Mouse (Mus musculus): ENCODE measurements around the gene Kcnk15. TPM values are rescaled to one million over a fixed set of nuclear protein-coding genes. Genes with fewer than 3 reads are reported as not detected.

The Kcnk15 gene
- total RNA-seq, 2 experiments from 2014 or later = not detected

DNA sequence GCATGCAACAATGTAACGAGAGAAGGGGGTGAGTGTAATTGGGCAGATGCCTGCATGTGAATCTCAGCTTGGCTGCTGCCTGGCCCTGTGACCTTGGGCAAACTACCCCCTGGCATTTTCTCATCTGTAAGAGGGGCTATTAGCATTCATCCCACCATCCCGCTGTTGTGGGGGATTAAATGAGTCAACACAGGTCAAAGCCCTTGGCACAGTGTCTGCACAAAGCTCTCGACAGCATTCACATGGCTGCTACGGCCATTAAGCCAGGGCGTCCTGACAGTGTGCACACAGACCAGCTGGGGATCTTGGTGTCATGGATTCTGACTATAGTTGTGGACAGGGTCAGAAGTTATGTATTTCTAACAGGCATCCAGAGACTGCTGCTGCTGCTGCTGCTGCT lies 21.4 kb downstream of the Kcnk15 start:
- no peak for ATAC-seq (ENCODE audit: poor library complexity, severe bottlenecking)

DNA sequence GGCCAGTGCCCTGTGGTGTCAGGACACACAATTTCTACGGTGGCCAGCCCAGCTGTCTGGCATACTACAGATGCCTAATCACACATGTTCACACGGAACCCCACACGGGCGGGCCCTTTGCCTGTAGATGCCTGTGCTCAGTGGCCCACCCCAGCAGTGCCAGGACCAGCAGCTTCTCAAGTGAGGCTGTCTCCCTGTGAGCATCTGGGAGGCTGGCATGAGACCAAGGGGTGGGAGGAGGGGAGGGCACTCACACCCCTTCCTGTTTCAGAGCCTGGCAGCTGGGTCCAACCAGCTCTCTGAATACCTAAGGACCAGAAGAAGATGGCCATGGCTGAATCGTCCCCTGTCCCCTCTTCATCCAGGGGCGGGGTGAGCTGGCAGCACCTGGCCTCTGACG lies 22.0 kb downstream of the Kcnk15 start:
- ATAC-seq (ENCODE audit: poor library complexity, severe bottlenecking) = no peak

DNA sequence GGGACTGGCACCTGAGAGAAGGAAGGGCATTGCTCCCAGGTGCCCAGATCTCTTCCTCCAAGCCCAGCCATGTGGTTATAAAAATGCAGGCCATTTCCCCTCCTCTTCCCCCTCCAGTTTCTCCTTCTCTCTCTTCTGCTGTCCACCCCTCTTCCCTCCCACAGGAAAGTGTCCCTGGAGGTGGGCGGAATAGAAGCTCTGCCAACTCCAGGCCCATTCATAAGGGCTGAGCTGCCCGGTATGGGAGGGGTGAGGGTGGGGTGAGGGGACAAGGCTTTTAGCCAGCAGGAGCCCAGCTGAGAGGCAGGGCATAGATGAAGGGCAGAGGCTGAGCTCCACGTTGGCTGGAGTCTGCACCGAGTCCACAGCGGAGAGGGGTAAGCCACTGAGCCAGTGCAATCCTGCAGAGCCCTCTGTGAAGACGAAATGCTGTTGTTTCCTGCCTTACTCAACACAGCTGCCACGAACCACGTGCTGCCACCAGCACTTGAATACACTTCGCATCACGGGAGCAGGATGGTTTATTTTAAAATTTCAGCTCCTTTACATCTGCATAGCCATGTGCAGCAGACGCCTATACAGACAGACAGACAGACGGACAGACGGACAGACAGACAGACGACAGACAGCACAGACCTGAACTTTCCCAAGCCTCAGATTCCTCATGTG lies 23.5 kb downstream of the Kcnk15 start:
- no peak for ATAC-seq (ENCODE audit: poor library complexity, severe bottlenecking)

DNA sequence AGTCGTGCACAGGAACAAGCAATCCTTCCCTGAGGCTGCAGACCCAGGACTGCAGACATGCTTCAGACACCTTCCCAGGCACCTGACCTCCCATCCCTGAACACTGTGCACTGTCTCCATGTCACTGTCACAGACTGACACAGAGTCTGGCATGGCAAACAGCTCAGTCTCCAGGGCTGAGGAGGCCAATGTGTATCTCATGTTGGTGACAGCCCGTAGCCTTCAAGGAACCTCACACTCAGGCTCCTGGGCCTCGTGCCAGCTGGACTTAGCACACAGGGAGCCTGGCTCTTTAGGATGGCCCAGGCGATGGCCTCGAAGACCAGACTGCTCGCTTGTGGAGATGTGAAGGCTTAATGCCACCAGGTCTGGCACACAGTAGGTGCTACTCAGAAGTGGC lies 27.4 kb downstream of the Kcnk15 start:
- ATAC-seq (ENCODE audit: poor library complexity, severe bottlenecking) = no peak

DNA sequence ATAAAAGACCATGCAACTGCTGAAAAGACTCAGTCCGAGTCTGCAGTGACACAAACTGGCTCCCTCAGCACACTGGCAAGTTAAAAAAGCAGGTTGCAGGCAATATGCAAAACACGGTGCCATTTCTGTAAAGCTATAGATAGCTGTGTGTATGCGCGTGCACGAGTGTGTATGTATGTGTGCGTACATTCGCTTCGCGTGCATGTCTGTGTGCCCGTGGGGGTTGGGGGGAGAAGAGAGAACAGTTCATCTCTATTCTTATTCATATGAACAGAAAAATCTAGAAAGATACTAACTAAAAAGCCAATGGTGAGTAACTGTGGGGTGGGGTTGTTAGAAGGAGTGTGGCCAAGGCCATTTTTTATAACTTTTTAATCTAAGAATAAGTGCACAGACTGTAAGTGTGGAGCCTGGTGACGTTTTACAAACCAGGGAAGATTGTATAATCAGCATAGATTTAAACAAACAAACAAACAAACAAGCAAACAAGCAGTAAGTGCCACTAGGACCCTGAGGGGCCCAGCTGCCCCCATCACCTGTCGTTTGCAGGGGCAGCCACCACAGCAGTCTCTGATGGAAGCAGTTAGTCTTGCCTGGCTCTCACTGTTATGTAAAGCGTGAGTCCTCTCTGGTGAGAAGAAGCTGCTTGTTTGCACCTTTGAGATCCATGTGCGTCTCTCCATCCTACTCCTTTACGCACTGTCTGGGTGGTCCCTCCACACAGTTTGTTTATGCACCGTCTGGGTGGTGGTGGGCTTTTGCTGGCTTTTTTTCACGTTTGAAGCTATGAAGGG lies 29.6 kb downstream of the Kcnk15 start:
- no peak for ATAC-seq (ENCODE audit: poor library complexity, severe bottlenecking)

DNA sequence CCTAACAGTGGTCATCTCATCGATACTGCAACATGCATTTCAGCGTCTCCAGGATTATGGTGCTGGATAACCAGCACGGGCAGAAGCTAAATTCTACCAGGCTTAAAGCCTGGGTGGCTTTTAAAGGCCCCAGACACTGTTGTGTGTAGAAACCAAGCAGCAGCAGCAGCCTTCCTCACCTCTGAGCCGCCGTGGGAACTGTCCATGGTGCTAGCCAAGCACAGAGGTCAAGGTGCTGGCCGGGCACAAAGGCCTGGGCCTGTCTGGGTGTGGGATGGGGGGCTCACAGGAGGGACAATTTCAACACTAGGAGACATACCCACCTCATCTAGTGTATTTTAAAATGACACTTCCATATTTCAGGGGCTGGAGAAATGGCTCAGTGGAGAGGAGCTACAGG lies 36.0 kb downstream of the Kcnk15 start:
- no peak for ATAC-seq (ENCODE audit: poor library complexity, severe bottlenecking)

DNA sequence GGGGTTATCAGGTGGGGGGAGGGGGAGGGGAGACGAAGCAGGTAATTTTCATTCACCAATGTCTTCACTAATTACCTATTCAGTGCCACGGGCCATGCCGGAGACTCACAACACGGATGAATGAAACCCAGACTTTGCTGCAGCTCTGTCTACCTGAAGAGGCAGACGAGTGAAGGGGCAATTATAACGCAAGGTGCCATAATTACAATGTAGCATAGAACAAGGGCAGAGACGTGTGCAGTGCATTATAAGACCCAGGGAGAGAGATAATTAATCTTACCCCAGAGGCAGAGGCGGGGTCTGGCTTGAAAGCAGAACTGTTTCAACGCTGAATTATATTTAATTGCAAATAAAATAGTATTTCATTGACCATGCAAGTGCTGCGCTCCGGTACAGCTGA lies 37.1 kb downstream of the Kcnk15 start:
- no peak for ATAC-seq (ENCODE audit: poor library complexity, severe bottlenecking)

DNA sequence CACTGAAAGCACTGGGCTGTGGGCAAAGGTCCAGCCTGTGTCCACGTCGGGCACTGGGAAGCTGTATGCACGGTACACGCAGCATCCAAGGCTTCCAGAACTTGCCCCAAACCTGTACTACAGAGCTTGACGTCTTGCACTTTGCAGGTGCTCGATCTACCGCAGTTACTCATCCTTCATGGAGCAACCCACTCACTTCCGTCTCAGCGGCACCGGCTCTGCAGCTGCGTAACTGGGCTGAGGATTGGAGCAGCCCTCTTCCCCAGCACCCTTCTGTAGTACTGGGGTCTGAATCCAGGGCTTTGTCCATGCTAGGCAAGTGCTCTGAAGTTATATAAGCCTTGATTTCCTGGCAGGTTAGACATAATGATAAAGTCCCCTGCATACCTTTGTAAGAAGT lies 37.8 kb downstream of the Kcnk15 start:
- no peak for ATAC-seq (ENCODE audit: poor library complexity, severe bottlenecking)

DNA sequence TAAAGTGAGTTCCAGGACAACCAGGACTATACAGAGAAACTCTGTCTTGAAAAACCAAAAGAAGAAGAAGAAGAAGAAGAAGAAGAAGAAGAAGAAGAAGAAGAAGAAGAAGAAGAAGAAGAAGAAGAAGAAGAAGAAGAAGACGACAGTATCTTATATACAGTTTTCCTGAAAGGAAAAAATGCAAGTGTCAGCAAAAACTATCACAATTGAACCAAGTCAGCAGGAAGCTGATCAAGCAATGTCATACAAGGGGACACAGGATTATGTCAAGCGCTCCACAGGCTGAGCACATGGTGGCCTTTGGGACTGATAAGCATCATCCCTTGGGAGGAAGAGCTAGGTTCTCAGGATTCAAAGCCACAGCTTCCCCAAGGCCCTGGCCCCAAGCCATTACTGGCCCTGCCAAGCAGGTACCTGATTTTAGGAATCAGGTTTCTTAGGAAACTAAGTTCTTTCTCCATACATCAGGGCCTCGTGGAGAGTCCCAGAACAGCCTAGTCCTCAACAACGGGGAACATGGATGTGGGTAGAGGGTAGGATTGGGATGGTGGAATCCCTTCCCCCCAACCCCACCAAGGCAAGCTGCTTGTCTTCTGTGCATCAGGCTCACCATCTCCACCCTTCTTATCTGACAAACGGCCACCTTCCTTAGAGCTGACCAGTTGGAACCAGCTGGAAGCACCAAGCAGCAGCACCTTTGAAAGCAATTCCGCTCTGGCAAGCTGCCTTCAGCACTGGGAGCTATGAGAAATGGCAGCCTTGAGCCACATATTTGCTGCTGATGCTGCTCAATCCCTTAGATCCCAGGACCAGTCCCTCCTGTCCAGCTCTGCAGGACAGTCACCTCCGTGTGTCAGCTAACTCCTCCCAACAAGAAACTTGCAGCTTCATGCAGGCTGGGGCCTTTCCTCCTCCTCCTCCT lies 40.3 kb downstream of the Kcnk15 start:
- ATAC-seq (ENCODE audit: poor library complexity, severe bottlenecking) = no peak

DNA sequence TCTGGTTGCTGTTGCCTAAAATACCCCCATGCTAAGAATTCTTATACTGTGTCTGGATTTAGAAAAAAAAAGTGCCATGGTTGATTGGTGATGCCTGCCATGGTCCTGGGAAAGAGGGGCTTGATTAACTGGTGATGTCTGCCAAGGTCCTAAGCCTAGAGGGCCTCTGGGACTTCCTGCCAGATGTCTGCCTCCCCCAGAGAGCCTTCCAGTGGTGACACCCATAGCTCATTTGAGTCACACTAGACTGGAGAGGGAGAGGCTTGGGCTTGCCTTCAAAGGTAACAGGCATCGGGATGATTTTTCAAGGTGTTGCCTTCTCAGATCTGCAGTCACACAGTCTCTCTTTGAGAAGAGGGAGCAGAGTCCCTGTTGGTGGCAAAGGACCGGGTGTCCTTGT lies 41.7 kb downstream of the Kcnk15 start:
- ATAC-seq (ENCODE audit: poor library complexity, severe bottlenecking) = no peak

DNA sequence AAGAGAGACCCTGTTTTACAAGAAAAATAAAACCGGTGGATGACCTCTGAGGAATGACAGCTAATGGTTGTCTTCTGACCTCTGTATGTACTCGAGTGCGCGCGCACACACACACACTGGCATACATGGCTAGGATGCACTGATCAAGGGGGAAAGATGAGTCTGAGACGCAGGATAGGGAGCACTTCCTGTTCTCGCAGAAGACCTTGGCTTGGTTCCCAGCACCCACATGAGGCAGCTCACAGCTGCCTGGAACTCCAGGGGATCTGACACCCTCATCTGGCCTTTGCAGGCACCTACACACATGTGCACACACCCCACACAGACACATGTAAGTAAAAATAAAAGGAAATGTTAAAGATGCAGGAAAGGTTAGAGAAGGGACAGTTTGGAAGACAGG lies 43.6 kb downstream of the Kcnk15 start:
- no peak for ATAC-seq (ENCODE audit: poor library complexity, severe bottlenecking)

DNA sequence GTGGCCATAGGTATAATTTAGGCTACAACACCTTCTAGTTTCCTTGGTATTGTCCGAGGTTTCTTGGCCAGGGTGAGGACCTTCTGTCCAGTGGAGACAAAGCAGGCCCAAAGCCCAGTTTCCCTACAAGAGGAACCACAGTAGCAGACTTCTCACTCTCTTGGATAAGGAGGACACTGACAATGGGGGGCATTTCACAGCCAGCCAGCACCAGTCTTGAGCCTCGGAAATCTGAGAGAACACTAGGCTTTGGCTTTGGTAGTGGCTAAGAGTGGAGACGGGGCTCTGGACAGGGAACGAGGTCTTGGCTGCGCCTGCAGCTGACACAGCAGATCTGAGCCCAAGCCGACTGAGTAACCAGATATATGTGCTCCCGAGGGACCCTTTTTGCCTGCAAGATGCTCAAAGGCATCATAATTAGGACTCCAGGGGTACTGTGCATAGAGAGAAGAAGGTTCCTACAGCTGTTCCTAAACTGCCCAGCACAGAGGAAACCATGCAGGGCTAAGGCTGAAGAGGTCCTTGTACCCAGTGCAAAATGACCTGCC lies 44.6 kb downstream of the Kcnk15 start:
- no peak for ATAC-seq (ENCODE audit: poor library complexity, severe bottlenecking)

DNA sequence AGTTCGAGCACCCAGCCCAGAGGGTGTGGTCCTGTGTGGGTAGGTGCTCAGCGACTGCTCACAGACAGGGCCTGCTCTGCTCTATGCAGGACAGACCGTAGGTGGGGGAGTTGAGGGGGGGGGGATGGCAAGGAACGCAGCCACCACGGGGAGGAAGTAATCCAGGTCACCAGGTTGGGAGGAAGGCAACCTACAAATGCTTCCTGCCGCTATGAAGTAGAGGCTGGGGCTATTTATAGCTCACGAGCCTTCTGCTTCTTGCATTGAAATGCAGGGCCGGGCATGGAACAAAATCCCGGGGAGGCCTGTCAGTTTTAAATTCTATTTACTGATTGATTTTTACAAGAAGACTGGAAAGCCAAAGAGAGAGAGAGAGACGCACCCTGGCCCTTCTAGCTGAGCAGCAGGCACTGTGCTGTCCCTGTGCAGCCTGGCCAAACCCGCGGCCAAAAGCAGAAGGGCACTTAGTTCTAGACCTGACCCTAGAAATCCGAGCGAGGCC lies 46.5 kb downstream of the Kcnk15 start:
- no peak for ATAC-seq (ENCODE audit: poor library complexity, severe bottlenecking)

DNA sequence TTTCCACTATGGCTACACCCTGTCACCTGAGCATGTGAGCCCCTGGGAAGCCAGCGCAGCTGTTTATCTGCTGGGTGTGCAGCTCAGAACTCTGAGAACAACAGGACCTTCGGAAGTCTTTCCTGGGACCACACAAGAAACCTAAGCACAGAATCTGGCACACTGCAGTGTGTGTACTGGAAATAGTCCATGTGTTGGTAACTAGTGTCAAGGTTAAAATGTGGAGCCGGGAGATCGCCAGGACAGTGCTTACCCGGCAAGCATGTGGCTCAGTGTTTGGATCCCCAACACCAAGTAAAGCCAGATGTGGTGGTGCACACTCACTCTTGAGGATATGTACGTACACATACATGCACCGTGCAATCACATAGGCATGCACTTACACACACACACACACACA lies 47.6 kb downstream of the Kcnk15 start:
- ATAC-seq (ENCODE audit: poor library complexity, severe bottlenecking) = no peak

DNA sequence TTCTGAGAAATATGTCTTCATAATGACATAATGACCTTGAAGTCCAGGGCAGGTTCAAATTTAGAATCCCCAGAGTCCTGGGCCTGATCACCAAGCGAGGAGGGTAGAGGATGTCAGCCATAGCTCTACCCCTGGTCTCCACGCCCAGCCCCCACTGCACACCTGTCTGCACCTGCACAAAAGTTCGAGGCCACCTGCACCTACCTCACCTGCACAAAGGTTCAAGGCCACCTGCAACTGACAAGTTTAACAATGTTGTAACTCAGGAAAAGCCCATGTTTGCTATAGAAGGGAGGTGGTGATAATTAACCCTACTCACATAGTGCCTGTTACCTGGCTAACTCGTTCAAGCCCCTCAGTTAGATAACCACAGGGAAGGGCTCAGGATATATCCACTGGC lies 49.0 kb downstream of the Kcnk15 start:
- no peak for ATAC-seq (ENCODE audit: poor library complexity, severe bottlenecking)

DNA sequence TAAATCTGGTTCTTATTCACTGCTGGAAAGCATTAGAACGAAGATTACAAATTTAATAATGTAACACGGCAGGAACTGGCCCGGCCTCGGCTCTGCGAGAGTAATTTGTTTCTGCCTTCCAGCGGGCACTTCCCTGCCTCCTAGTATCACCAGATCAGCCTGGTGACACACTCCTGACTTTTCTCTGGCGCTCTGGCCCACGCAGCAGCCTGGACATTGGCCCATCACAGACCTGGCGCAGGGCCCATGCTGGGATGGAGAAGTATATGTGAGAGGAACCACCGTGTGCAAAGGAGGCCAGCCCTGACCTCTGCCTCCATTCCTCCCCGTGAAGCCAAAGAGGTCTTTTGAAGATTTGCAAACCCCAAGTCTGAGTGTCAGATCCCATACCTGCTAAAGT lies 50.0 kb downstream of the Kcnk15 start:
- ATAC-seq (ENCODE audit: poor library complexity, severe bottlenecking) = no peak

DNA sequence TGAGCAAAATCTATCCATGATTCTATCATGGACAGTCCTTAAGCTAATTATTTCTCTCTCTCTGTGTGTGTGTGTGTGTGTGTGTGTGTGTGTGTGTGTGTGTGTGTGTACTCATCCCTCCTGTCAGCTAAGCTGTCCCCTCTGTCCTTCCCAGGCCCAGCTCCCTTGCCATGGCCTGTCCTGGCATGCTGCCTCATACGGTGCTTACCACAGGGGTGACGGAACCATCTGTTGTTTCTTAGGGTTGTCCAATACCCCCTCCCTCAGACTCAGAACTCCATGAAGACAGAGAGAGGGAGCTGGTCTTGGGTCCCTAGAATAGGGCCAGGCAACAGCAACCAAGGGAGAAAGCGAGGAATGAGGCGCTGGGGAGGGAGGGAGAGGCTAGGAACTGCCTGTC lies 50.9 kb downstream of the Kcnk15 start:
- no peak for ATAC-seq (ENCODE audit: poor library complexity, severe bottlenecking)

DNA sequence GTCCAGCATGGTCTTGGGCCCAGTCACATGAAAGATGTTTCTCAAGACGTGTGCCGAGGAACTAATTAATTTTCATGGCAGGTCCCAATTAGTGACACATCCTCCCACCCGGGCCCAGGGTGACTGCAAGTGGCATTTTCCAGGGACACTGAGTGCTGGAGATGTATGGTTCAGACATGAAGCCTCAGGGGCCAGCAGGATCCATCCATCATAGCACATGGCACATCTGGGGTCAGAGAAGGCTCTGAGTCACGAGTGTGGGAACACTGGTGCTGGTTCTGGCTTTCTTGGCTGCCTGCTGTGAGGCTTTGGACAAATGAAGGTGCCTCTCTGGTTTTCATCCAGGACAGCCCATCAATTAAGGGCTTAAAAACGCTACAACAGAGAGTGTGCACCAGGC lies 53.7 kb downstream of the Kcnk15 start:
- no peak for ATAC-seq (ENCODE audit: poor library complexity, severe bottlenecking)

Data from megakaryocyte, adult 5-6 weeks (primary cell).